Mouse (Mus musculus) cerebellum, adult 2 months (tissue): ENCODE data around the gene Ergic1. TPM values are rescaled to one million over a fixed set of nuclear protein-coding genes. Genes with fewer than 3 reads are reported as not detected.

ENCODE experiments used
- DNase-seq, 2 experiments: peaks; one replicate each; pipeline ENCODE4 v3.0.0; 2021
- H3K27ac ChIP-seq: fragments of 200-500 bp; 2 replicates; pipeline ENCODE4 v1.5.1; 2012; ENCODE audit warnings: low read length, control low read depth, inconsistent platforms; ENCODE audit not compliant: insufficient read depth
- H3K27me3 ChIP-seq: fragments of 200-500 bp; 2 replicates; pipeline ENCODE4 v1.6.1; 2012; ENCODE audit warnings: inconsistent platforms, mild to moderate bottlenecking, low read length, moderate library complexity; ENCODE audit not compliant: control insufficient read depth, insufficient read depth
- H3K4me1 ChIP-seq: fragments of 200-500 bp; 2 replicates; pipeline ENCODE4 v1.6.1; 2011; ENCODE audit warnings: low read length; ENCODE audit not compliant: control insufficient read depth, insufficient read depth
- H3K4me3 ChIP-seq: fragments of 200-500 bp; replicated peaks from 2 replicates; pipeline ENCODE3; 2011; ENCODE audit warnings: mild to moderate bottlenecking, low read depth, low read length, control low read depth; ENCODE audit not compliant: insufficient read depth
- CTCF ChIP-seq: fragments of 200-500 bp; IDR thresholded peaks from 2 replicates; pipeline ENCODE4 v1.5.1; 2011; ENCODE audit warnings: low read depth, mild to moderate bottlenecking, control low read depth, low read length, moderate library complexity, borderline replicate concordance; ENCODE audit not compliant: insufficient read depth
- POLR2A ChIP-seq: fragments of 200-500 bp; IDR thresholded peaks from 2 replicates; pipeline ENCODE4 v1.6.1; 2011; ENCODE audit warnings: low read length, control low read depth, borderline replicate concordance; ENCODE audit not compliant: insufficient read depth
- WGBS: fragments of 180-500 bp; shearing (Covaris S2); methylation state at CpG from one replicate; pipeline ENCODE4 v1.1.7; 2018; 5-methylcytosine and 5-hydroxymethylcytosine counted together
- polyA plus RNA-seq: library from polyadenylated mRNA; depleted of rRNA; stranded (reverse); fragments of >200 nt; gene quantifications from 2 replicates; pipeline ENCODE4 v1.2.3, GENCODE M21; 2012

The Ergic1 gene
- polyA plus RNA-seq, 1 experiment = 137 TPM

DNA sequence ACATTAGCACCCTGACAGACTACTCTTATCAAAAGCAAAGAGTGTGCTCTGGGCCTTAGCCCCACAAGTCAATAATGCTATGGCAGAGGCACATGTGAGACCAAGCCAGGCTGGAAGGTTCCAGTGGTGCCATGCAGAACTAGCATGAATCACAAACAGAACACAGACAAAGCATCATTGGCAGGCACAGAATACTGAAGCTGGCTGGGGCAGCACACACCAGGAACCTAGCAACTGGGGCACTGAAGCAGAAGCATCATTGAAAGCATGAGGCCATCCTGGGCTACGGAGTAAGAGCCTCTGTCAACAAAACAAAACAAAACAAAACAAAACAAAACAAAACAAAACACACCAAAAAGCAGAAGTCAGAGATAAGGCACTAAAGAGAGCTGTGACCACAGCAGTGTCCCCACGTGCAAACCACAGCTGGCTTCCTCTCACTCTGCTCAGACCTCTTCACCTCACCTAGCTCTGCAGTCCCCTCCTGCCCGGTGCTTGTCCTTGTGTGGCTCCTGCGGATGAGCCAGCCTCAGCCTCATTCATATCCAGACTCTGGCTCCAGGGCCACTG lies 28.7 kb upstream of the Ergic1 start:
- TF ChIP-seq POLR2A = no peak
- no peak for TF ChIP-seq CTCF
- Histone ChIP-seq H3K4me3 (no peak overlapping the region), H3K27me3 (no peaks in the 10 kb centered on the region), H3K27ac (no peak overlapping the region), H3K4me1 (peaks cover 10% of the 10 kb centered on the region)
- no peak for DNase-seq
- 67% methylated on average over 4 of the region's 4 CpGs for WGBS

GRCm38 (mm10) chr17:26533871-26534372 lies 27.4 kb upstream of the Ergic1 start:
- no peak overlapping the region for H3K4me3 ChIP-seq
- H3K27ac ChIP-seq = no peak overlapping the region
- DNase-seq = no peak
- TF ChIP-seq POLR2A (no peak), CTCF (no peak)
- WGBS = 90% methylated on average over 5 of the region's 5 CpGs
- H3K4me1 ChIP-seq = peaks cover 10% of the 10 kb centered on the region
- H3K27me3 ChIP-seq = no peaks in the 10 kb centered on the region

DNA sequence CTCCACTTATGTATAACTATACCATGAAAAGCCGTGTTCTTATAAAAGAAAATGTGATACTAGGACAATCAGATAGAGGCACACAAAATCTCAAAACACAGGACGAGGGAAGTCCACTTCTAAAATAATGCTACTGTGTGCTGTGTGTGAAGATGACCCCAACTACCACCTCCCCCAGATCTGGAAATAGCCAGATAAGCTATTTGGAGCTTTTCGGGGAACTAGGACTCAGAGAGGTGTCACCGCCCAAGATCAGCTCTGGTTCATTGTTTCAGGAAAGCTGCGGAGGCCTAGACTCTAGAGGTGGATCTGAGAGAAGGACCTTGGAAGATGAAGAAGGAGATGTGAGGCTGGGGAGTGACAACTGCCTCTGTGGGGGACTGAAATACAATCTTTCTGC lies 26.6 kb upstream of the Ergic1 start:
- TF ChIP-seq POLR2A = no peak
- no peak for TF ChIP-seq CTCF
- H3K4me3 ChIP-seq = no peak overlapping the region
- H3K4me1 ChIP-seq = peaks cover 10% of the 10 kb centered on the region
- DNase-seq = no peak
- H3K27me3 ChIP-seq = no peaks in the 10 kb centered on the region
- no peak overlapping the region for H3K27ac ChIP-seq
- 94% methylated on average over 5 of the region's 5 CpGs for WGBS

GRCm38 (mm10) chr17:26535251-26536136 lies 25.8 kb upstream of the Ergic1 start:
- TF ChIP-seq CTCF (no peak), POLR2A (no peak)
- no peak for DNase-seq
- Histone ChIP-seq H3K4me3 (no peak overlapping the region), H3K4me1 (peaks cover 10% of the 10 kb centered on the region), H3K27ac (no peak overlapping the region), H3K27me3 (no peaks in the 10 kb centered on the region)
- 88% methylated on average over 7 of the region's 7 CpGs for WGBS

GRCm38 (mm10) chr17:26537722-26538471 lies 23.4 kb upstream of the Ergic1 start:
- TF ChIP-seq CTCF (no peak), POLR2A (no peak)
- Histone ChIP-seq H3K27ac (no peak overlapping the region), H3K27me3 (no peaks in the 10 kb centered on the region), H3K4me1 (peaks cover under 1% of the 10 kb centered on the region; the same call in 1 of the 2 replicates), H3K4me3 (no peak overlapping the region)
- no peak for DNase-seq
- 56% methylated on average over 6 of the region's 6 CpGs for WGBS

DNA sequence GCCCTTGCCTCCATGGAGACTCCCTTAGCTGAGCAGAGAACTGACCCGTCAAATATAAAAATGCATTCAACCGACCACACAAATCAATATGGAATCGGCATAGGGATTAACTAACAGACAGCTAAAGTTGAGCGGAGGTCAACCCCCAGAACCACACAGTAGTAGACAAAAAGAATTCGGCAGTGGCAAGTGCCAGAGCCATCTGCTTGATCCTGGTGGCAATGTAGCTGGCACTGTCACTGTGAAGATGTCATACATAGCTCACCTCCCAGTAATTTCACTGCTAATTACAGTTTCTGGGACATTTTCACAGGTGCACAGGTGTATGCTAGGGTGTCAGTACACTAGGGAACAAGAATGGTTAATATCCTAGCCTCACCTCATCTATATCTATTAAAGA lies 21.2 kb upstream of the Ergic1 start:
- Histone ChIP-seq H3K4me1 (no peaks in the 10 kb centered on the region; the same call in 1 of the 2 replicates), H3K4me3 (no peak overlapping the region), H3K27me3 (no peaks in the 10 kb centered on the region), H3K27ac (peak overlapping the region; percentile 23; the same call in 1 of the 2 replicates)
- 10% methylated on average over 5 of the region's 5 CpGs for WGBS
- peak; percentile 65 to 81 for DNase-seq
- TF ChIP-seq POLR2A = no peak
- no peak for TF ChIP-seq CTCF

- 52% methylated on average over 8 of the region's 8 CpGs for WGBS
- Histone ChIP-seq H3K4me3 (no peak overlapping the region), H3K4me1 (peaks cover 5% of the 10 kb centered on the region; the same call in 1 of the 2 replicates), H3K27me3 (no peaks in the 10 kb centered on the region), H3K27ac (no peak overlapping the region)
- no peak for DNase-seq
- TF ChIP-seq CTCF (no peak), POLR2A (no peak)
These were observed 16.8 kb upstream of the Ergic1 start for GRCm38 (mm10) chr17:26544319-26544963.
